Mouse (Mus musculus): Measurements from ENCODE around the gene Chil1. TPM values are rescaled to one million over a fixed set of nuclear protein-coding genes. Genes with fewer than 3 reads are reported as not detected.
A peak's percentile ranks its signal among the peaks of the same experiment; 100 is the strongest.

Chil1 gene
- total RNA-seq (2021) = under 1 TPM; 0.53 to 0.55 TPM

DNA sequence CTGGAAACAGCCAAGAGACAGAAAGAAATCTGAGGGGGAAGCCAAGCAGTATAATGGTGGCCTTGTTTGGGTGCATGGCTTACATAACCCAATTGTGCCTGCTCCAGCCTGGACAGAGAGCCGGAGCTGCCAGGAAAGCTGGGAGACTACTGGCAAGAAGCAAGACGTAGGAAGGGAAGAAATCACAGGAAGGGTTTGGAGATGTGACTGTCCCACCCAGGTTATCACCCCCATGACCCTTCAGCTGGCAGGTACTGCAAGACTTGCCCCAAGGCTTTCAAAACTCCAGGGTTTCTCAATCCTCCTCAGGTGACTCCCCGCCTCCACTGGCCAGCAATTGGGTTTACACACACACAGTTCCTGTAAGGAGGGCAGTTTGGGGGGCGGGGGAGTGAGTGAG lies at the start of gene Chil1:
Chil1 (plus strand) TSS at position 152 of the 400 bp plus-strand sequence.
- no peak for DNase-seq
- intact Hi-C loops (cut with DNase I) = no loop called here

- DNase-seq = no peak
- intact Hi-C loops (cut with DNase I) = no loop called here
Measured at GRCm38 (mm10) chr1:134133316-134133715, 48.7 kb upstream of the Chil1 start.

- intact Hi-C loops (cut with DNase I) = no loop called here
Measured at GRCm38 (mm10) chr1:134136351-134136750, 45.6 kb upstream of the Chil1 start.

GRCm38 (mm10) chr1:134138424-134138823 lies 43.6 kb upstream of the Chil1 start:
- no peak for DNase-seq
- intact Hi-C loops (cut with DNase I) = no loop called here

More at GRCm38 (mm10) chr1:134136351-134136750, 45.6 kb upstream of the Chil1 start:
- DNase-seq = no peak

DNA sequence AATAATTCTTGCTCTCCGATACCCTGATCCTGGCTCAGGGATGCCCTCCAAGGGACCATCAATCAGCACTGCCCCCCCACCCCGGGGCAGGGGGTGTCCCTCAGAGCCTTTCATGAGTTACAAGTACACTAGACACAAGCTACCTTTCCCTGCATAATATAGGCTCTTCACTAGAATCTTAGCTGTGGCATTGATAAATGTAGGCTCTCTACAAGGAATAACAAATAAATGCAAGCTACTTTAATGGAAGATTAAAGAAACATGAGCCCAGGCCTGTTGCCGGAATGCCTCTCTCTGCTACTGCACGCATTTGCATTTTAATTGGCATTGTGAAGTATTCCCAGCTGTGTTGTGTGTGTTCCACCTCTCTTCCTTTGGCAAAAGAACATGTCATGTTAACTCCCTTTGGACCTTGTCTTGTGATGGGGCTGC lies 39.6 kb upstream of the Chil1 start:
- DNase-seq = no peak
- intact Hi-C loops (cut with DNase I) = no loop called here

GRCm38 (mm10) chr1:134146066-134146465 lies 35.9 kb upstream of the Chil1 start:
- DNase-seq = no peak
- intact Hi-C loops (cut with DNase I) = no loop called here

DNA sequence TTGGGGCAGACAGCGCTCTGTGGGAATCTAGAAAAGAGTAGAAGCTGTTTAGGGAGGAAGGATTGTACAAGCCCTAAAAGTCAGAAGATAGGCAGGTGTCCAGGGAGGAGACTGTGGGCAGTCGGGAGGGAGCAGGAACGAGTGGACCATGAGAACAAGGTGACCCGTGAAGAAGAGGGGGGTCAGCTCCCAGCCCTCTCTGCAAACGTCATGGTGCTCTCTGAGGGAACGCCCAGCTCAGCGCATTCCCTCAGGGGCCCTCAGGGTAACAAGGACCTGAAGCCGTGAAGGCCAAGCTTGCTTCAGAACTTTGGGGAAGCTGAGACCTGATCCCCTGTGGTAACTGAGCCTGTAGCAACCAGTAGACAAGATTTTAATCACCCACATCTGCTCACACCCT lies 31.9 kb upstream of the Chil1 start:
- intact Hi-C loops (cut with DNase I) = loop anchor here (2.0 kb wide), 1 partner anchor 173 kb away; no protein-coding TSS in a partner anchor
- no peak for DNase-seq

GRCm38 (mm10) chr1:134150745-134151144 lies 31.2 kb upstream of the Chil1 start:
- DNase-seq = no peak
- intact Hi-C loops (cut with DNase I) = loop anchor here (1.0 to 2.0 kb wide), 3 partner anchors 94 to 181 kb away; no protein-coding TSS in a partner anchor

DNA sequence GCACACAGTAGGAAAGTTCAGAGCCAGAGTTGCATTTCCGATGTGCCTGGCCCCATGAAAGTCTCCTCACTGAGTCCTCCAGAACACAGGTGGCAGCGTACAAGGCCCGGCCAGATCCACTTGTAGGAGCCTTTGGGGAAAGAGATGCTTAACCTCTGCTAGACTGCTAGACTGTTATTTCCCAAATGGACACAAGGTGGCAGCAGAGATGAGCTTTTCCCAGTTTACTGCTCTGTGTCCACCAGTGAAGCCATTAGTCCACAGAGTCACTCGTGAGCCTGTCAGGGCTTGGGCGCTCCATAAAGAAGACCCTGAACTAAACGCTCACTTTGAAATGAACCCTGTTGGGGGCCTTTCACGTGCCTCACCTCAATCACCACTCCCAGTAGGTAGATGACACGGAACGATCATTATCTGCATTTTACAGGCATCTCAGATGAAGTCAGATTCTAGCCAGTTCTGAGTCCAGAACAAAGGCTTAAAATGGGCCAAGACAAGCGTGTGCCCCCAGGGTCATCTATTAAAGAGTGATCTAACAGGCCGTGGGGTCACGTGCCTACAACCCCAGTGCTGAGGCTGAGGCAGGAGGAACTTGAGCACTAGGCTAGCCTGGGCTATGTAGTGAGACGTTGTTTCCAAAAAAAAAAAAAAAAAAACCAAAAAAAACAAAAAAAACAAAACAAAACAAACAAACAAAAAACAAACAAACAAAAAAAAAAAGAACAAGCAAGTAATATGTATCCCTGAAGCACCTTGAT lies 30.1 kb upstream of the Chil1 start:
- peak; percentile 88 to 93 for DNase-seq
- intact Hi-C loops (cut with DNase I) = loop anchor here (1.0 to 2.0 kb wide), 4 partner anchors 51 to 179 kb away; no protein-coding TSS in a partner anchor

- no peak for DNase-seq
- intact Hi-C loops (cut with DNase I) = loop anchor here (2.0 kb wide), 1 partner anchor 50 kb away; no protein-coding TSS in a partner anchor
Measured at GRCm38 (mm10) chr1:134152626-134153590, 29.1 kb upstream of the Chil1 start.

- intact Hi-C loops (cut with DNase I) = no loop called here
Measured at GRCm38 (mm10) chr1:134154121-134154520, 27.9 kb upstream of the Chil1 start.

GRCm38 (mm10) chr1:134154655-134155054 lies 27.3 kb upstream of the Chil1 start:
- no peak for DNase-seq
- intact Hi-C loops (cut with DNase I) = no loop called here

More at GRCm38 (mm10) chr1:134154121-134154520, 27.9 kb upstream of the Chil1 start:
- DNase-seq = no peak

DNA sequence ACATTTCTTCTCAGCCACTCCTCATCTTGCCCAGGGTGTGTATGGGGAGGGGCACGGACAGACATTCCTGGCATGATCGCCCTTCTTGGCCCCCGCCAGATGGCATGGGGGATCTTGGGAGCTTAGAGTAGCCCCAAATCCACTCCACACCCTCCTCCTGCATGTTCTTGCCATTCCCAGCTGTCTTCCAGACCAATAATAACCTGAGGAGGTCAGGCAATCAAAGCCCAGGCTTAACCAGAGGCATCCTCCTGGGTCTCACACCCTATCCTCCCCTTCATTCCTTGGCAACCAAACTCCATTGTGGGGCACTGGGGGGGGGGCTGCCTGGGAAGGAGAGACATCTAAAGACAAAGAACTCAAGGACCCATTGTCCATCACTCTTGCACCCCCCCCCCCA lies 21.6 kb upstream of the Chil1 start:
- intact Hi-C loops (cut with DNase I) = no loop called here
- DNase-seq = no peak

GRCm38 (mm10) chr1:134161399-134161798 lies 20.6 kb upstream of the Chil1 start:
- no peak for DNase-seq
- intact Hi-C loops (cut with DNase I) = no loop called here

DNA sequence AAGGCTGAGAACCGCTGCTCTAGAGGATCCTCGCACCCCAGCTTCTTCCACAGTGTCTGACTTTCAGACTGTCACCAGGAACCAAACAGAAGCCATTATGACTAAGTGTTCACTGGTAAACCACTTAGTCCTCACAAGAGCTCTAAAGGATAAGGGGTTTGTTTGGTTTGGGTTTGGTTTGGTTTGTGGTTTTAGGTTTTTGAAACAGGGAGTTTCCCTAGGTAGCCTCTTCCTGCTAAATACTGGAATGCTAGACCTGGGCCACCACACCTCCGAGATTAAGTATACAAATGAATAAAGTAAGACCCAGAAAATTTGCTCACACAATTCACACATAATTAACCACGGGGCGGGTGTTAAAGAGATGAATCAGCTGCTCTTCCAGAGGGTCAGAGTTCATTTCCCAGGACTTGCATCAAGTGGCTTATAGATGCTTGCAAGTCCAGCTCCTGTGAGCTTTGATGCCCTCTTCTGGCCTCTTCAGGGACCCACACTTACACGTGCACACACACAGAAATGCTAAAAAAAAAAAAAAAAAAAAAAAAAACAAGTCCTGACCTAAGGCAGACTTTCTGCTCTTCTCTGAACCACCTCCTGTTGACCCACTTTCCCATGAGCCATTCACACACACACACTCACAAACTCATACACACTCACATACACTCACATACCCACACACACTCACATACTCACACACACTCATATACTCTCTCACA lies 19.3 kb upstream of the Chil1 start:
- intact Hi-C loops (cut with DNase I) = no loop called here
- DNase-seq = no peak

DNA sequence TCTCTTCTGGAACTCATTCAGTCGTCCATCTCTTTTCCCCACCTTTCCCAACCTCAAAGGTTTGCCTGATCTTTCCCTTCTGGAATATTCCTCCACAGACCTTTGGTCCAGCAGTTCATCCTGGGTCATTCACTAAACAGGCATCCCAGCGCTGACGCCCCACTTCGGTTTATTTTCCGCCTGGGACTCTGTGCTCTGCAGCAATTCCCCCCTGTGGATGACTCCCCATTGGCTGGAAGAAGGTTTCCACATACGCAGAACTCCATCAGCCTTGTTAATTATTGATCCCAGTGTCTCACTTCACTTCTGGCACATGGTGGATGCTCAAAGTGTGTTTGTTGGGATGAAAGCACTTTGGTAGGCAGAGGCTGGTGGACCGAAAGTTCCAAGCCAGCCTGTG lies 18.5 kb upstream of the Chil1 start:
- DNase-seq = no peak
- intact Hi-C loops (cut with DNase I) = no loop called here

DNA sequence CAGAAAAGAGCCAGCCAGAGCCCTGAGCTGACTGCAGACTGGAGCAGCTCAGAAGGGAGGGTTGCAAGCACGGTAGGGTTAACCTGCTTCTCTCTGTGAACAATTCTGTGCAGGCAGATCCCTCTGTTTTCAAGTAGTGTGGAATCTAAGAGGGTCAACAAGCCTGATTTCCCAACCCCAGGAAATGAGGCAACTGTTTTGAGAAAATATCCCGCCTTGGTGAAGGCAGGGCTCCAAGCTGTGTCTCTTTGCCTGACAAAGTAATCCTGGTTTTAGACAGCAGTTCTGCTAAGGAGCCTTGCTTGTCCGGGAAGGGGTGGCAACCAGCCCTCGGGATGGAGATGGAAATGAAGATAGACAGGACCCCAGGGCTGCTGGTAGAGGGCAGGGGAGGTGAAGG lies 17.5 kb upstream of the Chil1 start:
- DNase-seq = no peak
- intact Hi-C loops (cut with DNase I) = no loop called here

GRCm38 (mm10) chr1:134166547-134166946 lies 15.4 kb upstream of the Chil1 start:
- DNase-seq = no peak
- intact Hi-C loops (cut with DNase I) = no loop called here

DNA sequence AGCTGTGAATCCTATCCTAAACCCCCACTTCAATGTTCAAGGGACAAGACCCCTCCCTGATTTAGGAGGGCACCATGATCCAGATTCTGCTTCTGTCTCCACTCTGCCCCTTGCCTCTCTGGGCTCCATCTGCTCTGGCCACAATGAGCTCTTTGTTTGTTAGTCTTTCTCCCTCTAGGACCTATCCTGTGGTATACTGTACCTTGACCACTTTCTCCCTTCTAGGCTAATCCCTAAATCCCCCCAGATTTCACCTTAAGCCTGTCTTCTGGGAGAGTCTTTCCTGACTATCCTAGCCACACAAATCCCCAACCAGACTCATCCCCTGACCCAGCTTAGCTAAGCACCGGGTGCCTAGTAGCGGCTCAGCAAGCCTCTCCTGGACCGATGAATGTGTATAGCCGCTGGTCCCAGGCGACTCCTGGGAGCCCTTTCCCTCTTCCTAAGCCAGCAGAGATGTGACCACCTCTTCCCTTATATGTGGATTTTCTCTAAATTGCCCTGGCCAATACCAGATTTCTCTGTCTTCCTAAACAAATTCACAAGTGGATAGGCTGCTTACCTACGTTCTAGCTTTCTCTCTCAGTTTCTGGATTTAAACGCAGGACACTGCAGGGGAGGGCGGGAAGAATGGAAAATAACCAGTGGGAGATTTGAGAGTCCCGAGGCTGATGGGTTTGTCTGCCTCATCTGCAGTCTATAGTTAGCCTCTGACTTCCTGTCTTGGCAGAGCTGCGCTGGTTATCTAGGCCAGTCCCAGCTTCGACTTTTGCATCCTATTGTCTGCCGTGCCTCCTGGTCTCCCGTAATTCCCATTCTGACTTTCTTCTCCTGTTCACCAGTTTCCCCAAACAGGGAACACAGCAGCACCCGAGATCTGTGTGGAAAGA lies 14.3 kb upstream of the Chil1 start:
- DNase-seq = peak; percentile 53 to 57
- intact Hi-C loops (cut with DNase I) = no loop called here

GRCm38 (mm10) chr1:134168567-134168966 lies 13.4 kb upstream of the Chil1 start:
- intact Hi-C loops (cut with DNase I) = no loop called here
- no peak for DNase-seq
